Mouse (Mus musculus) lung, postnatal 0 days (tissue): ENCODE results near the gene Ccdc85b. TPM values are rescaled to one million over a fixed set of nuclear protein-coding genes. Genes with fewer than 3 reads are reported as not detected.

ENCODE experiments used
- ATAC-seq: fragments of 200-750 bp; cut with Nextera tagmentation; 2 replicates; pipeline ENCODE4 v1.8.0; 2017; ENCODE audit warnings: moderate library complexity
- DNase-seq: peaks from one replicate; pipeline ENCODE4 v3.0.0-alpha.2; 2016; ENCODE audit warnings: low spot score
- H3K27ac ChIP-seq: fragments of 300-500 bp; sonication (generic); 2 replicates; pipeline ENCODE4 v1.5.1; 2014; ENCODE audit warnings: antibody characterized with exemption, mild to moderate bottlenecking, low read length, mixed read lengths
- H3K27me3 ChIP-seq: fragments of 300-500 bp; sonication (generic); replicated peaks from 2 replicates; pipeline ENCODE4 v1.6.1; 2014; ENCODE audit warnings: low read length, mixed read lengths; ENCODE audit not compliant: insufficient read depth
- H3K36me3 ChIP-seq: fragments of 300-500 bp; sonication (generic); 2 replicates; pipeline ENCODE4 v1.6.1; 2014; ENCODE audit warnings: low read length, mixed read lengths; ENCODE audit not compliant: insufficient read depth
- H3K4me1 ChIP-seq: fragments of 300-500 bp; sonication (generic); 2 replicates; pipeline ENCODE4 v1.6.1; 2014; ENCODE audit warnings: antibody characterized with exemption, low read depth, low read length, mixed read lengths; ENCODE audit not compliant: insufficient read depth
- H3K4me2 ChIP-seq: fragments of 300-500 bp; sonication (generic); replicated peaks from 2 replicates; pipeline ENCODE4 v1.6.1; 2014; ENCODE audit warnings: low read depth, mild to moderate bottlenecking, low read length, moderate library complexity, mixed read lengths
- H3K4me3 ChIP-seq: fragments of 300-500 bp; sonication (generic); 2 replicates; pipeline ENCODE4 v1.5.1; 2014; ENCODE audit warnings: low read depth, low read length
- H3K9ac ChIP-seq: fragments of 300-500 bp; sonication (generic); replicated peaks from 2 replicates; pipeline ENCODE4 v1.6.1; 2014; ENCODE audit warnings: low read depth, mild to moderate bottlenecking
- H3K9me3 ChIP-seq: fragments of 300-500 bp; sonication (generic); 2 replicates; pipeline ENCODE4 v1.6.1; 2016; ENCODE audit warnings: low read length, mixed read lengths
- CTCF ChIP-seq: IDR thresholded peaks from 2 replicates; pipeline ENCODE4 v1.5.1; 2016; ENCODE audit warnings: antibody characterized with exemption, mild to moderate bottlenecking
- EP300 ChIP-seq: IDR thresholded peaks from 2 replicates; pipeline ENCODE4 v1.6.1; 2016; ENCODE audit warnings: antibody characterized with exemption, mild to moderate bottlenecking, control low read depth
- WGBS: fragments of 180-500 bp; shearing (Covaris S2); extraction: QIAGEN DNeasy Blood & Tissue Kit; methylation state at CpG from one replicate; pipeline ENCODE4 v1.1.7; 2014; 5-methylcytosine and 5-hydroxymethylcytosine counted together
- polyA plus RNA-seq: library from polyadenylated mRNA; unstranded; fragments of >200 nt; fragmentation: Nextera tagmentation; extraction: Ambion mirVana; gene quantifications from 2 replicates; pipeline ENCODE4 v1.2.1, GENCODE M21; 2015

Ccdc85b gene
- polyA plus RNA-seq, 1 experiment from 2014 or later, result 14.4 TPM

GRCm38 (mm10) chr19:5475069-5475714 lies 17.5 kb upstream of the Ccdc85b start:
- Histone ChIP-seq H3K36me3 (0 out of 2 replicates have a peak, but pooled peaks cover 4% of the 10 kb centered on the region), H3K9me3 (no peaks in the 10 kb centered on the region), H3K27ac (peak overlapping the region; percentile 81), H3K9ac (peak overlapping the region; percentile 64), H3K4me1 (peaks cover 2% of the 10 kb centered on the region; the same call in 1 of the 2 replicates), H3K4me2 (peak overlapping the region; percentile 92), H3K27me3 (no peaks in the 10 kb centered on the region), H3K4me3 (peak overlapping the region; percentile 57)
- TF ChIP-seq CTCF (no peak), EP300 (no peak)
- DNase-seq, result no peak
- peak; percentile 23 for ATAC-seq
- 15% methylated on average over 13 of the region's 13 CpGs for WGBS

GRCm38 (mm10) chr19:5474281-5475068 lies 16.8 kb upstream of the Ccdc85b start:
- Histone ChIP-seq H3K27me3 (no peaks in the 10 kb centered on the region), H3K4me3 (peak overlapping the region; percentile 57), H3K4me1 (peaks cover 2% of the 10 kb centered on the region; the same call in 1 of the 2 replicates), H3K9ac (peak overlapping the region; percentile 64), H3K27ac (peak overlapping the region; percentile 81), H3K36me3 (no peaks in the 10 kb centered on the region), H3K4me2 (peak overlapping the region; percentile 92), H3K9me3 (no peaks in the 10 kb centered on the region)
- TF ChIP-seq CTCF (peak; percentile 34), EP300 (no peak)
- ATAC-seq, result peak; percentile 66
- WGBS, result 2% methylated on average over 31 of the region's 68 CpGs
- peak; percentile 57 for DNase-seq

- TF ChIP-seq EP300 (0 out of 2 replicates have a peak, but pooled peaks have one; percentile 47), CTCF (0 out of 2 replicates have a peak, but pooled peaks have one; percentile 2)
- H3K27ac ChIP-seq, result peak within 1 kb of the TSS; percentile 81
- H3K36me3 ChIP-seq, result no peaks in the 10 kb centered on the region
- WGBS, result under 1% methylated on average over 22 of the region's 22 CpGs
- peaks cover 2% of the 10 kb centered on the region; the same call in 1 of the 2 replicates for H3K4me1 ChIP-seq
- ATAC-seq, result peak; percentile 87
- no peaks in the 10 kb centered on the region for H3K9me3 ChIP-seq
- peak within 1 kb of the TSS; percentile 92 for H3K4me2 ChIP-seq
- peak within 1 kb of the TSS; percentile 64 for H3K9ac ChIP-seq
- peak within 1 kb of the TSS; percentile 57 for H3K4me3 ChIP-seq
- DNase-seq, result peak; percentile 96
- H3K27me3 ChIP-seq, result no peaks in the 10 kb centered on the region
These were observed 16.0 kb upstream of the Ccdc85b start, which contains the start of gene Efemp2 for GRCm38 (mm10) chr19:5473720-5474119. Gene Efemp2, plus strand, starts transcription at chr19:5473954.

GRCm38 (mm10) chr19:5472857-5473256 lies 15.2 kb upstream of the Ccdc85b start:
- peak; percentile 55 for TF ChIP-seq CTCF
- no peak for TF ChIP-seq EP300
- Histone ChIP-seq H3K36me3 (no peaks in the 10 kb centered on the region), H3K9ac (no peak overlapping the region), H3K4me2 (no peak overlapping the region; the same call in 1 of the 2 replicates), H3K9me3 (no peaks in the 10 kb centered on the region), H3K27me3 (no peaks in the 10 kb centered on the region), H3K27ac (peak overlapping the region; percentile 81; the same call in 1 of the 2 replicates), H3K4me1 (peaks cover 2% of the 10 kb centered on the region; the same call in 1 of the 2 replicates), H3K4me3 (no peak overlapping the region)
- ATAC-seq, result no peak
- WGBS, result 65% methylated on average over 3 of the region's 3 CpGs
- DNase-seq, result no peak

GRCm38 (mm10) chr19:5471846-5472245 lies 14.2 kb upstream of the Ccdc85b start:
- Histone ChIP-seq H3K4me2 (no peak overlapping the region), H3K27ac (no peak overlapping the region), H3K9me3 (no peaks in the 10 kb centered on the region), H3K36me3 (no peaks in the 10 kb centered on the region), H3K4me3 (no peak overlapping the region), H3K4me1 (peaks cover 2% of the 10 kb centered on the region; the same call in 1 of the 2 replicates), H3K27me3 (no peaks in the 10 kb centered on the region), H3K9ac (no peak overlapping the region)
- ATAC-seq (no peak), DNase-seq (no peak)
- WGBS, result 48% methylated on average over 5 of the region's 5 CpGs
- TF ChIP-seq CTCF (no peak), EP300 (no peak)

- WGBS, result 36% methylated on average over 5 of the region's 5 CpGs
- H3K9me3 ChIP-seq, result no peaks in the 10 kb centered on the region
- no peak within 1 kb of the TSS for H3K27ac ChIP-seq
- H3K4me3 ChIP-seq, result no peak within 1 kb of the TSS
- peaks cover 14% of the 10 kb centered on the region for H3K36me3 ChIP-seq
- ATAC-seq (no peak), DNase-seq (no peak)
- H3K9ac ChIP-seq, result no peak within 1 kb of the TSS
- no peak within 1 kb of the TSS for H3K4me2 ChIP-seq
- H3K4me1 ChIP-seq, result no peaks in the 10 kb centered on the region
- H3K27me3 ChIP-seq, result no peaks in the 10 kb centered on the region
- TF ChIP-seq CTCF, result no peak
- TF ChIP-seq EP300, result no peak
These were observed 10.7 kb upstream of the Ccdc85b start, which contains the start of gene Ctsw for GRCm38 (mm10) chr19:5468374-5468773. Gene Ctsw, minus strand, starts transcription at chr19:5468507.
